Mouse (Mus musculus): ENCODE measurements around the gene 4930556J24Rik.

Gene 4930556J24Rik

DNA sequence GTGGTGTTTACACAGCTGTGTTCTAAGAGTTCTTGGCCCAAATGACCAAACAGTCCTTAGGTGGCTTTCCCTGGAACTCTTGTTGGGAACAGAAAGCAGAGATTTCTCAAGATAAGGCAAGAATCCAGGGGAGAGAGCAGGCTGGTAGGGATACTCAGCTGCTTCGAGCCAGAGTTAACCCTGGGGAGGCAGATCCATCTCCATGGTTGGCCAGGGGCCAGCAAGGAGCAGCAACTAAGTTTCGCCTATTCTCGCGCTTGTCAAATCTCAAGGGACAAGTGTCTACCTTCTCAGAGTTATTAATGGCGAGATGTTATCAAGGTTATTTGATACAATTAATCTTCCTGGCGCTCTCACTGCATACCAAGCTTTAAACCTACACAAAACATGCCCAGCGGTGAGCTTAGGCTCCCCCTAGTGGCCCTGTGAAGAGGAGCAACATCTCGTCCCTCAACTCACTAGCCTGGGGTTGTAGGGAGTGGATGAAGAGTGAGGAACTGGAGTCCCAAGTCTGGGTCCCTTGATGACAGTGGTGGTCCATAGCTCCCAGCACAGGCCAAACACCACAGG, 55.2 kb downstream of the 4930556J24Rik start:
- WGBS, result 21% methylated on average over 8 of the region's 8 CpGs

DNA sequence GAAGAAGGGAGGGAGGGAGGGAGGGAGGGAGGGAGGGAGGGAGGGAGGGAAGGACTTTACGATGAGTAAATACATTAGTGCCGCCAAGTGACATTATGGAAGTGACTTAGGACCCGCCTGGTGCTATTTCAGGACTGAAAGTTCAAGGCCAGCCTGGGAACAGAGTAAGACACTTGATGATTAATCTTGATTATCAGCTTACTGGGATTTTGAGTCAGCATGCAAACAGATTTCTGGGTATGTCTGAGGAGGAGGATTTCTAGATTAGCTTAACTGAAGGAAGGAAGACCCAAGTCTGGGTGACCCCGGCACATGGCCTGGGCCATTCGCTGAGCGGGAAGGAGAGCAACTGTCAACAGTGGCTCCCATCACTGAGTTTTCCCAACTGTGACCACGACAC, 56.1 kb downstream of the 4930556J24Rik start:
- WGBS, result 95% methylated on average over 7 of the region's 7 CpGs

DNA sequence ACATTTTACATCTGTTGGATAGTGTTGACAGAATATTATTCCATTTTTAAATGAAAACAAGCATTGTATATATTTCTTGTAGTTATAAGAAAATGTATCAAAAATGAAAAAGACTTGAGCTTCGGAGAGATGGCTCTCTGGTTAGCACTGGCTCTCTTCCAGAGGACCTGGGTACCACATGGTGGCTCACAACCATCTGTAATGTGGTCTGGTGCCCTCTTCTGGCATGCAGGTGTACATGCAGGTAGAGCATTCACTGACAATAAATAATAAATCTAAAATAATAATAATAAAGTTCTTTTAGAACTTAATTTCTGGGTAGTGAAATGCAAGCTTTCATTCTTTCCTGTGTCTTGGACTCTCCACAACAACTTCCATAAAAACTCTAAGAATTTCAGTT, 57.8 kb downstream of the 4930556J24Rik start:
- 27% methylated on average over 1 of the region's 1 CpGs for WGBS

DNA sequence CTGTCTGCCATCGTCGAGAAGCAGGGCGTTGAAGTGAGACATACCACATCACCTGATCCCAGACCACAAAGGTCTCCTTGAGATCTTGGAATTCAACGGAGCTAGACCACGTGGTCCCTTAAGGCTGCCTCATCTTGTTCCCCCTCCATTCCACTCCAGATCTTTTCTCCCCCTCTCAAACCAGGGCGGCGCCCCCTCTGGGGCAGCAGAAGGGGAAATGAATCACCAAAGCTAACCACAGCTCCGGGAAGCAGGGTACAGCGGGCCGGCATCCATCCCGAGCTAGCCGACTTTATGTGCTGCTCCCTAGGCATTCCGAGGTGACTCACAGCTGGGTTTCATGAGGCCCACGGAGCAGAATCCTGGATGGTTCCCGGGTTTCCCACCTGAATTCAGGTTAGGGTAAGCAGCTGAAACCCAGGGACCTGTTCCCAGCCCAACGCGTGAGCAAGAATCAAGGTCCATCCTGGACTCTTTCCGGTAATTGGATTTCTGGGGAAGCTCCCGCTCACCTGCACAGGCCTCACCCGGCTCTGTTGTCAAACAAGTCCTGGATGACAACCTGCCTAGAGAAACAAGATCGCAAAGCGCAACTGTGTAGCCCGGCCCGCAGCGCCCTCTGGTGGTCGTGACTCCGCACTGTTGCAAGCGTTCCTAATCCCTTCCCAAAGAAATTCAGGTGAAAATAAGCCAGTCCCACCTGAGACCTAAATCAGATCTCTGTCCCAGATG, 62.3 kb downstream of the 4930556J24Rik start, which contains the start of gene Slc35e4:
Gene Slc35e4, minus strand, starts transcription at position 556 of the 732 bp plus-strand sequence.
- 1% methylated on average over 28 of the region's 28 CpGs for WGBS

DNA sequence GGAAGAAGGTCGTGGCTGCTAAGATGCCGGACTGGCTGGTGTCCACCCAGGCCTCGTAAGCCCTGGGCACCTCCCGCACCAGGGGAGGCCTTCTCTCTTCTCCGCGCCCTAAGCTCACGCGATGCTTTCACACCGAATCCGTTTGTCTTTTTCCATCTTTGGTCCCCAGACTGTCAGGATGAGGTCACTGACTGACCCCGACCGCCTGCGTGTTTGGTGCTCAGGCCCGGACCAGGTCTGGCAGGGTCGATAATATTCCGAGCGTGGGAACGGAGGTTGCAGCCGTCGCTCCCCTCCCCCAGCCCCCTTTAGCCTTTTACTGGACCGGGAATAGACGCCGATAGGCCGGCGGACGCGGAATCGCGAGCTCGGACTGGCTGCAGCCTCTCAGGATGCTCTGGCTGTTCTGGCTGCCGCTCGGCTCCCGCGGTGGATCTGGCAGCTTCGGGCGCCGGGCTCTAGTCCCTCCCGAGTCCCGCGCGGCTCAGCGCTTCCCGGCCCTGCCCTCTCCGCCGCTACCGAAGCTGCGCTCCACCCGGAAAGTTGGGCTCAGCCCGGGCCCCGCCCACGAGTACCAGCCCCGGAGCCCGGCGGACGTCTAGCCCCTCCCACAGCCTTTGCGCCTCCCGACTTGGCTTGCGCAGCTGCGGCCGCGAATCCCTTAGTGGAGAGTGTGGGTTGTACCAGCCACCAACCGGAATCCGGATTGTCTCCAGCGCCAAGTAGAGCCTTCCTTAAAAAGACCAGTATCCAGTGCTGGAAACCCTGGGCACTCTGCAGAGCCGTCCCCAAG, 63.1 kb downstream of the 4930556J24Rik start:
- under 1% methylated on average over 65 of the region's 65 CpGs for WGBS

DNA sequence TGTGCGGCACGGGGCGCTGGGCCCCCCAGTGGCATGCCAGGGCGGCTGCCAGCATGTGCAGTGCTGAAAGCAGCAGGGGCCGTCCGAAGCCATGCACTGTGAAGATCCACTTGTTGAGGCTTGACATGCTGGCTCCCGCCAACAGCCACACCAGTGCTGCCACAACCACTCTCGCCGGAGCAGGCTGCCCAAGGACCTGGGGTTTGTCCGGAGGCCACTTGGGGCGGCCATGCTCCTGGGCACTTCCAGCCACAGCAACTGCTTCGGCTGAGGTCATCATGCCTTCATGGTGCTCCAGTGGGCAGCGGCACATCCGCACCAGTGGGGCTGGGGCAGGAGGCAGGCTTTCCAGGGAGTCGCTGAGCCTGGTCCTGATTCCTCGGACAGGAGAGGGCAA, 63.7 kb downstream of the 4930556J24Rik start:
- 3% methylated on average over 16 of the region's 16 CpGs for WGBS

DNA sequence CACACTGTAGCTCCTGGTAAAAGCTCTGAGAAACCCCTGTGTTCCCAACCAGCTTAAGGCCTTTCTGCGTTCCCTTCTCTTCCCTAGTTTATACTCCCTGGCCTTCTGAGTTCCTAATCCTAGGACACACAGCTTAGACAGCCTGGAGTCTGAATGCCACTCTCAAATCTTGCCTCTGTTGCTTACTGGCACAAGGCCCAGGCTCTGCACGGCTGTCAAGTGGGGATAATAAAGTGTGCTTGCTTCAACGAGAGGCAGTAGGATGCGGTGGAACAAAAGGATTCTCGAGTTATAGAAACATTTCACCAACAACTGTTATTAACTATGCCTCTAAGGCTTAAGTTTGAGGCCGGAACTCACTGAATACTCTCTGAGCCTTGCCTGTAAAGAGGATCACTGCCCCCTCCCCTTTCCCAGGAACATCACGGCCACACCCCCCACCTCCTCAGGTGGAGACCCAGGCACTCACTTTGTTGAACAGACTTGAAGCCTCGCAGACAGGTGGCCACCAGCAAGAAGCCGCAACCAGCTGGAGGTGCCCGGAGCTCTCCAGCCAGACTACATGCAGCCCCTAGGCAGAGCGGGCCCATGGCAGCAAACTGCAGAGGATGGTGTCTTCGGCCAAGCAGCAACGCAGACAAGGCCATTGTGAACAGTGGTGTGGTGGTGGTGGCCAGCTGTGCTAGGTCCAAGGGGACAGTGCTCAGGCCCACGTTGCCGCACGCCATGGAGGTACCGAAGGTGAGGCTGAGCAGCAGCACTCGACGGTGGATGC, 64.3 kb downstream of the 4930556J24Rik start:
- 6% methylated on average over 19 of the region's 19 CpGs for WGBS

DNA sequence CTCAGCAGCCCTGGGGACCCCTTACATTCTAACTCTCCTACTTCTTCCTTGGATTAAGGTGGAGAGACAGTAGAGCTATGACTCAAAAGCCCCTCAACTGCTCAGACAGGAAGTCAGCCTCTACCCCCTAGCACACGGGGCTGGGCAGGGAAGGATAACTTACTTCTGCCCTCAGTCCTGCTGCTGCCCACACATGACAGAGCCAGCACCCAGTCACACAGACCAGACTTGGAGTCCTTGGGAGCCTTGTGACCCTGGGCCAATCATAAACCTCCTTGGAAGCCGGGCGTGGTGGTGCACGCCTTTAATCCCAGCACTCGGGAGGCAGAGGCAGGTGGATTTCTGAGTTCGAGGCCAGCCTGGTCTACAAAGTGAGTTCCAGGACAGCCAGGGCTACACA, 65.1 kb downstream of the 4930556J24Rik start:
- 51% methylated on average over 6 of the region's 6 CpGs for WGBS

DNA sequence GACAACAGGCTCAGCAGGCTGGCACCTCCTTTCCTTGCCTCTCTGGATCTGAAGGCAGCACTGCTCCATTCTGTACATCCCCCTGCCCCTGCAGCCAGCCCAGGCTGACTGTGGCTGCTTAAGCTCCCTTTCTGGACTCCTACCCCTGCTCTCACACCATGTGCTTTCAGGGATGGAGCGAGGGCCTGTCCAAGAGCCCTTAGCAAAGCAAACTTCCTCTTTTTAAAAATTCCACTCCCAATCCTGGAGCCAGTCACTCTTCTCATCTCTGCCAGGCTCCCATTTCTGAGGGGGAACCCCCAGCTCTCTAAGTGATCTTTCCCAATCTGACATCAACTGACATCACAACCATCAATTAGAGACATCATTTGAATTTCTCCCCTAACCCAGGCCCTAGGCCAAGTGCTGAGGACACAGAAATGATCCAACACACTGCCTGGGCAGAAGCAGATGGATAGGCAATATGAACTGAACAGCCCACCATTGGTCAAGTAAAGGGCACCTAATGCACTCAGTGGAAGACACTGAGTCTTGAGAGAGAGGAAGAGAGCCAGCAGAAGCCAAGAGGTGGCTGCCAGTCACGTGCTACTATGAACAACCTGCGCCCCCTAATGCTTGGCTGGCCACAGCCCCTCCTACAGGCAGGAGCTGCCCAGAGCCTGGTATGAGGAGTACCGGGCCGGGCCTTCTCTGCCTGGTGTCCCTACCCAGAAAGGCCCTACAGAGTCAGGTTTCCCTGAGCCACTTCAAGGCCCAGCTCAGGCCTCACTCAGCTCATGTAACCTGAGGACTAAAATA, 65.9 kb downstream of the 4930556J24Rik start:
- WGBS, result 33% methylated on average over 5 of the region's 5 CpGs

DNA sequence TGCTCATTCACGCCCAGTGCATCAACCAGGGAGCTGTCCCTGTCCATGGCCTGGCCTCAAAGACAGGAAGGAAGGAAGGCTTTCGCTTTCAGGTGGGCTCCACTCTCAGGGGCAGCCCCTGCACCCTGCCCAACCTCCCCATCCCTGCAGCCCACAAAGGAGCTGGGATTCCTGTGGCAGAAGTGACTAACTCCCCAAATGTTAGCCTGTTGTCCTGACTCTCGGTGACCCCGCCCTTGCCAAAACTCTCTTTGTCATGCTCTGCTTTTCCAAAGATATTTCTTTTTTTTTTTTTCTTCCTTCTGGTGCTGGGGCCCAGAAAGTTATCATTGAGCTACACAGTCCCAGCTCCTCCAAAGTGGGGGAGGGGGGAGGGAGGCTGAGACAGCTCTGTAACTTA, 67.3 kb downstream of the 4930556J24Rik start:
- 80% methylated on average over 4 of the region's 4 CpGs for WGBS

DNA sequence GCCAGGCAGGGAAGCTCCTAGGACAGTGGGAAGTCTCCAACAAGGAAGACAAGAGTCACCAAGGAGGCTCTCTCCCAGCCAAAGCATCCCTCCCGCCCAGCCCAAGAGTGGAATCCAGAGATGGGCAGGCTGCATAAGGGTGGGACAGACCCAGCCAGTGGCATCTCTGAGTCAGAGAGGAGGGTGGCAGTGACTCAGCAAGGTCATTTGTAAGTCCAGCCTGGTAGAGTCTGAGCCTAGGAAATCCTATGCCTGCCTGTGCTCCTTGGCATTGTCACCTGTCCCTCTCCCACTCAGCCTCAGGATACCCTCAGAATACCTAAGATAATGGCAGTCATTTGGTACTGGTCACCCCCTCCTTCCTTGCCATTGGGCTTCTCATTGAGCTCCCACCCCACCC, 71.1 kb downstream of the 4930556J24Rik start:
- WGBS, result 88% methylated on average over 1 of the region's 1 CpGs

DNA sequence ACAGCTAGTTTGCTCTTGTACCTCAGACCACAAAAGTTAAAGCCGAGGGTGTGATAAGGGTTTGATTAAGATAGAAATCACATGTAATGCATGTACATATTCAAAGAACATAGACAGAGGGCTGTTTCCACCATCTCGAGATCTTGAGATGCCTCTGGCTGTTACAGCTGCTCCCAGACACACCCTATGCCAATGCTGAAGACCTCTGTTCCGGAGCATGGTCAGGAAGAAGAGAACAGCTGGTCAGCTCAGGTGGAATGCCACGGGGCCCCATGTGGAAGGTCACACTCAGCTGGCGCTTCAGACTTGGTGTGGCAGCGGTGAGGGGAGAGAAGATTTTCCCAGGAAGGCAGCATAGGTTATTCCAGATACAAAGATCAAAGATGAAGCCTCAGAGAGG, 71.9 kb downstream of the 4930556J24Rik start:
- 89% methylated on average over 6 of the region's 6 CpGs for WGBS

DNA sequence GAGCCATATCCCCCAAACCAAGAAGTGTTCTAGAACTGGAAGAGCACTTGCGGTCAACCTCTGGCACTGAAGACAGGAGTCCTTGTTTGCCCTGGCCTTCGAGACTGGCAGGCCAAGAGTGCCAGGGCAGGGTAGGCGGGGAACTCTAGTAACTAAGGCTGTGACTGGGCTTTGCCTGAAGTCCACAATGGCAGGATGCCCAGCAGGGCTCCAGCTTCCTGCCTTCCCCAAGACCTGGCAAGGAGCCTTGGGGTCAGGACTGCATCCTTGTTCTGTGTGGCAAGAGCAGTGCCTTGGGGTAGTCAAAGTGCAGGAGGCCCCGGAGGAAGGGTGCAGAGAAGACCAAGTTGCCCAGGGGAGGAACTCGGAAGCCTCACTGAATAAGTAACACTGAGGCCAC, 73.5 kb downstream of the 4930556J24Rik start:
- WGBS, result 56% methylated on average over 5 of the region's 5 CpGs

DNA sequence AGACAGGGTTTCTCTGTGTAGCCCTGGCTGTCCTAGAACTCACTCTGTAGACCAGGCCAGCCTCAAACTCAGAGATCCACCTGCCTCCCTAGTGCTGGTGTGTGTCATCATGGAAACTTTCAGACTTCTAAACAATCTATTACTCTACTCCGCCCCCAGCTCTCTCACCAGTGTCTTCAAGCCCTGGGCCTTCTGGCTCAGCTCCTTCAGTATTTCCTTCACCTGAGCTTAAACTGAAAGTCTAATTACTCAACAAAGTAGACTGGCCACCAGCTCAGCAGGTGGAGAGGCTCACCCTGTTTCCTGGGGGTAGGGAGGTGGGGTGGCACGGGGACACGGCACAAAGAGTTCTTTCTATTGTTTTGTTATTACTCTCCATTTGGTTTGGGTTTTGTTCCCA, 74.1 kb downstream of the 4930556J24Rik start:
- 82% methylated on average over 3 of the region's 3 CpGs for WGBS

DNA sequence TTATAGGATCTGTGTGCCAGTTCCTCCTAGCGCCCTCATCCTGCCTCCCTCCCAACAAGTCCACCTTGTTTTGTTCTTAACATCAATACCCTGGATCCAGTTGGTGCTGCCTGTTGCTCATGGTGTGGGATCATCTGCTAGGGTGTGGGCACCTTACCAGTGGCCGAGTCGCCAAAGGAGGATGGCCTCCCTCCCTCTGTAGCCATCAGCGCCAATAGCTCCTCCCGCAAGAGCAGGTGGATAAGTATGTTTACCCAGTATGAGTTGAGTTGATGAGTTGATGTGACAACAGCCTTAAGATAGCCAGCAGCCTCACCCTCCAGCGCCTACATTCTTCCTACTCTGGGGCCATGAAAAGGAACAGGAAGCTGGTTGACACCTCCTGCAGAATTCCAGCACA, 76.3 kb downstream of the 4930556J24Rik start:
- WGBS, result 59% methylated on average over 6 of the region's 6 CpGs

DNA sequence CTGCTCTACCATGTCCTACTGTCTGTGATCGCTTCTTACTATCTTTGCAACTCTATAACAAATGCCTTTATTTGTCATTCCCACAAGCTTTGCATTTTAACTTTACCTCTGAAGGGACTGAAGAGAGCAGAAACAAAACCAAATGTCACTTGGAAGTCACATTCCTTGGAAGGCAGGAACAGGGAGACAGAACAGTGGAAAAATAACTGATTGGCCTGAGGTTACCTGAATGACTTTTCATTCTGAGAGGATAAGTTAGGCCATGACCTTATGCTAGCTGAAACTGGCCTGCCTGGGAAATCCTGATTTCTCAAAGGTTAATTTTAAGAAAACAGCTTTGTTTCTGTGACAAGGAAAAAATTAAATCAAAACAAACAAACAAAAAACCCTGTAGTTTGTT, 80.6 kb downstream of the 4930556J24Rik start:
- 67% methylated on average over 1 of the region's 1 CpGs for WGBS

DNA sequence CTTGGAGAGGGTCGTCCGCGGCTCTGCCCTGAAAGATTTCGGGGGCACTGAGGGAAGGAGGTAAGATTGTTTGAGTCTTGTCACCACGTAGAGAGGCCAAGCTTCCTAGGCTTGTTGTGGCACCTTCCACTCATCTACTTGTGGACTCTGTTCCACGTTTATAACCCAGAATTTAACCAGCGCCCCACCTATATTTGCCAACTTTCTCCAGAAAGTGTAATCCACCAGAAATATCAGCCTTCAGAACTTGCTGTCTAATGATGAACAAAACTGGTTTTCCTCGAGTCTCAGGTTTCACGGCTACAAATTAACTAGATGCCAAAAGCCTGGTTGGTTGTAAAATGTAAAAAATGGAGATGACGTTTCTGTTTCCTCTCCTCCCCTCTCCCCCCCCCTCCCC, 81.1 kb downstream of the 4930556J24Rik start:
- 4% methylated on average over 10 of the region's 10 CpGs for WGBS

DNA sequence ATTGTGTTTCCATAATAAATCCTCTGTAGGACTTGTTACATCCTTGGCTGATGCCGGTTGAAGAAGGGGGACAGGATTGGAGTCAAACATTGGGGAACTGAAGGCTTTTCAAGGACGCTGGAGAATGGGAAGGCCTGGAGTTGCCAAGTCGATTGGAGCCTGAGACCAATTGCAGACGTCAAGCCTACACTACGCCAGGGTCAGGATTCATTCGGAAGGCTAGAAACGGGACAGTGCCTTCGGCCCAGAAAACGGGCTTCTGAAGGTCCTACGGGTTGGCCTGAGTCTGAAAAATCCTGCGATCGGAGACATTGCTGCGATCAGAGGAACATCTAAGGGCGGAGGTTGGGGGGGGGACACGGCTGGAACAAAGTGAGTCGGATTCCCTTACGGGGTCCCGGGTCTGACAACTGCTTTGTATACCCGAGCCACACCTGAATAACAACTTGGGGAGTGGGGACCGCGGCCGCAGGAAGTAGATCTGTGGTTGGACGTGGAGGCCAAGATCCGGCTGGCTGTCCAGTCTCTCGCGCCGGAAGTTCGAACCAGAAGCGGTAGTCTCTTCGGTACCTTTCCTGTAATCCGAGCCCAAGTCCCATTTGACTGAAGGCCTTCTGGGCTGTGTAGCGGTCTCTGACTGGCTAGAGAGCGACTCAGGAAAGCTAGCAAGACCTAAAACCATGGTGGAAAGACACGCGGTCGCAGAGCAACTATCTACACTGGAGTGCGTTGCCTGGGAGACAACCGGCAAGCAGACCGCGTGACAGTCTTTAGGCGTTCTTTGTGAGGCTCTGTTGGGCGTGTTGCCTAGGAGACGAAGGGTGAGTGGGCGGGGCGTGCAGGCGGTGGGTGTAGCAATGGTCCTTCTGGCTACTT, 81.9 kb downstream of the 4930556J24Rik start, which contains the start of the genes 4921536K21Rik and Dusp18:
Gene 4921536K21Rik, minus strand, starts transcription at position 693 of the 876 bp plus-strand sequence.
Gene Dusp18, plus strand, starts transcription at position 835 of the 876 bp plus-strand sequence.
- 8% methylated on average over 46 of the region's 46 CpGs for WGBS

DNA sequence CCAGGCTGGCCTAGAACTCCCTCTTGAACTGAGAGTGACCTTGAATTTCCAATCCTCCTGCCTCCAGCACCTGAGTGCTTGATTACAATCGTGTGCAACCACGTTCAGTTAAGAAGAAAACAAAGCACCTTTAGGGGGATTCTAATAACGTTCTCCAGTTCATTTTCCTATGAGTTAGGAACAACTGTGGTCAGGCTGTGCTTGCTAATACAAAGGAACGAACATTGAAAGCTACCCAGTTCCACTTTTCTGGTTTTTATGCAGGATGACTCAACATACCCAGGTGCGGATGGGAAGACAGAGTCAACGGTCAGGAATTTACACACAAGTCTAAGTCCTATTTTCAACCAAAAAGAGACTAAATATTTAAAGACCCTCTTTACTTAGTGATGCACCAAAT, 82.6 kb downstream of the 4930556J24Rik start:
- WGBS, result 82% methylated on average over 6 of the region's 6 CpGs
